Mouse (Mus musculus) cortical plate, adult 2 months (tissue): ENCODE measurements around the gene Nolc1.

Source experiments
- CTCF ChIP-seq: fragments of 200-500 bp; IDR thresholded peaks from 2 replicates; pipeline ENCODE4 v1.5.1; 2011; ENCODE audit warnings: mild to moderate bottlenecking, control low read depth, low read length; ENCODE audit not compliant: insufficient read depth; ENCODE audit errors: extremely low read depth
- POLR2A ChIP-seq: fragments of 200-500 bp; IDR thresholded peaks from 2 replicates; pipeline ENCODE4 v1.6.1; 2011; ENCODE audit warnings: mild to moderate bottlenecking, low read length, control low read depth; ENCODE audit not compliant: insufficient read depth; ENCODE audit errors: extremely low read depth

DNA sequence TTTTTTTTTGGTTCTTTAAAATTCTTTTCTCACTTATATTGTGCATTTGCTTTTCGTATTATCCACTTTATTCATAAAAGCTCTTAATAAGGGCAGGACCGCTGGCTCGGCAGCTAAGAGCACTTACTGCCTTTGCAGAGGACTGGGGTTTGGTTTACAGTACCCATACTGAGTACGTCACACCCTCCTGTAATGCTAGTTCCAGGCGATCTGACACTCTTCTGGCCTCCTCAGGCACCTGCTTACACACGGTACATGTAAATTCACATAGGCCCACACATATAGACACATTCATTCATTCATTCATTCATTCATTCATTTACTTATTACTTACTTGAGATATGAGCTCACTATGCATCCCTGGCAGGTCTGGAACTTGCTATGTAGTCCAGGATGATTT, 45.2 kb downstream of the Nolc1 start:
- TF ChIP-seq CTCF (no peak), POLR2A (no peak)
